Mouse (Mus musculus): ENCODE results near the gene Zfp709.
"Not testable (repeated sequence)": the region's sequence is repeated elsewhere in the genome, so short reads cannot be mapped to it uniquely, and the experiment has no call there.

Zfp709 gene

DNA sequence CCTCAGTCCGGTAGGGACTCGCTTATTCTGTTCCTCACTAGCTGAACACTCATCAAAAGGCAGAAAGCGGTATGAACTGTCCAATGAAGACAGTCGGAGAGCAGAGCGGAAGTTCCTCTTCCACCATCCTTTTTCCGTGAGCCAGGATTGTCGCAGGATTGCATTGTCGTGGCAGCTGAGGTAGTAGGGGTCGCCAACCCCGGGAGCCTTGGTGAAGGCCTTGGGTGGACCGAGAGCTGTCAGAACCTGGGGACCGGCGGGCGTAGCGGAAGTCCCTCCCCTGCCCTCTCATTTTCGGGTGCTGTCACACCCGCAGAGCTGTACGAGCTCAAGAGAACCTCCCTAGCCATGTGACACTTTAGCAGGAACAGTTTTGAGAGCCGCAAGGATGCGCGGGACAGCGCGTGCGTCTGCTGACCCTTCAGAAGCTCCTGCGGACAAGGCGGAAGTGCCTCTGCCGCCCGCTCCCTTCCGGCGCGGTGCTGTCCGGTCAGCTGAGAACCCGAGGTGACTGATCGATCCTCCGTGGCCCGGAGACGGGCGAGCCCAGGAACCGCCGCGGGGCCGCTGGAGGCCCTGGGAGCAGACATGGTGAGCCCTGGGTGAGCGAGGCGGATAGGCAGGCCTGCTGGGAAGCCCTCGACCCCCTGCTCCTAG lies at the start of gene Zfp709:
TSS of gene Zfp709 (plus strand) at position 402 of the 657 bp plus-strand sequence.
- DNase-seq (ENCODE audit: low spot score), result peak; percentile 53

DNA sequence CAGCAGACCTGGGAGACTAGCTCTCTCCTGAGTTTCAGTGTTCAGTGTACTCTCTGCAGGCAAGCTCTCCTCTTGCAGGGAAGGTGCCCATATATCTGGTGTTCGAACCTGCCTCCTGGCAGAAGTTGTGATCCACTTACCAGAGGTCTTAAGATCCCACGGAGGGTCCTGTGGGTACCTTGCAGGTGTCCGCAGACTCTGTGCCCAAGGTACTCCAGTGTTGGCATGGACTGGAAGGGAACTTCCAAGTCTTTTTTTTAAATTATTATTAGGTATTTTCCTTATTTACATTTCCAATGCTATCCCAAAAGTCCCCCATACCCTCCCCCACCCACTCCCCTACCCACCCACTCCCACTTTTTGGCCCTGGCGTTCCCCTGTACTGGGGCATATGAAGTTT lies 43.6 kb upstream of the Zfp709 start:
- not testable (repeated sequence) for DNase-seq (ENCODE audit: low spot score)

DNA sequence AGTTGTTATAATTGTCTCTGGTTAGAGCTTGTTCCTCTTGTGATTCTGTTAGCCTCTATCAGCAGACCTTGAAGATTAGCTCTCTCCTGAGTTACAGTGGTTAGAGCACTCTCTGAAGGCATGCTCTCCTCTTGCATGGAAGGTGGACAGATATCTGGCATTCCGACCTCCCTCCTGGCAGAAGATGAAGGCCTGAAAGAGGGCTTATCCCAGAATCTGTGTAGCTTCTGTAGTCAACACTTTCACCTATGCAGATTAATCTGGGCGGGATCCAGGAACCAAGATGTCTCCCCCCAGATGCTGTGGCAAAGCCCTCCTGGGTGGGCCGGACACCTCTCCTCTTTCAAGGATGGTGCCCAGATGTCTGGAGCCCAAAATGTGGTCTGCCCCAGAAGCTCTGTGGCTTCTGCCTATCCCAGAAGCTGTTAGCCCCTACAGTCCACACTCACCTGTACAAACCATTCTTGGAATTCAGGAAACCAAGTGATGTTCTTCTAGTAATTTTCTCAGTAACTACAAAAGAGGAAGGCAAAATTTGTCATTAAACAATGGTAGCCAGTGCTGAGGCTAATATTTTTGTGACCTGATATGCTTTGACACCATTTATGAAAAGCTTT lies 40.5 kb upstream of the Zfp709 start:
- not testable (repeated sequence) for DNase-seq (ENCODE audit: low spot score)

DNA sequence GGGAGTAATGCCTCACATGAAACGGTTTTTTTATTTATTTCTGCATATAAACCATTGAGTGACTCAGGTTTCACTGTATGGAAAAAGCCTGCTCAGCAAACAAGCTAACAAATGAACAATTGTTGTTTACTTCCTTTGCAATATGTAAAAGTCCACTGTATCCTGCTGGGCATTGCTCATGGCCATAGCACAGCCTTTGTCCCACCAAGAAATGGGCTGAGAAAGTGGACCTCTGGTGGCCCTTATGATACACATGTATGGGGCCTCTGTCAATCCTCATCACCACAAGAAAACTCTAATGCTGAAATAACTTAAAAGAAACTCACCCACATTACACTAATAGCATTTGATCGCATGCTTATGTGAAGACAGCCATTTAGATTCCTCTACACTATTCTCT lies 39.3 kb upstream of the Zfp709 start:
- not testable (repeated sequence) for DNase-seq (ENCODE audit: low spot score)

DNA sequence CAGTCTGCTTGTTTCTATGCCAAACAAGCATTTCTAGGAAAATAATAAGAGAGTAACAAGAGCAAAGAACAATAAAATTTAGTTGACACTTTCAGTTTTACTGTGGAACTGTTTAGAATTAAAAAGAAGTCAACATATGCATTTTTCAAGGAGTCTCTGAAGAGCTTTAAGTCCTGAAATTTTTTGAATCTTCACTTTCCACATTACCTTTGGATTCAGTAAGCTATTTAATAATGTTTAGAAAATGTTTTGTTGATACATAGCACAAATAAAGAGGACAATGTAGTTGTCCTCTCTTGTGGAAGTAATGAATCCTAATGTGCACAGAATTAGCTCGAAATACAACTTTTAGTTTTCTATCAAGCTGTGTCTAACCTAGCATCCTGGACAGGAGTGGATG lies 37.4 kb upstream of the Zfp709 start:
- DNase-seq (ENCODE audit: low spot score), result not testable (repeated sequence)

DNA sequence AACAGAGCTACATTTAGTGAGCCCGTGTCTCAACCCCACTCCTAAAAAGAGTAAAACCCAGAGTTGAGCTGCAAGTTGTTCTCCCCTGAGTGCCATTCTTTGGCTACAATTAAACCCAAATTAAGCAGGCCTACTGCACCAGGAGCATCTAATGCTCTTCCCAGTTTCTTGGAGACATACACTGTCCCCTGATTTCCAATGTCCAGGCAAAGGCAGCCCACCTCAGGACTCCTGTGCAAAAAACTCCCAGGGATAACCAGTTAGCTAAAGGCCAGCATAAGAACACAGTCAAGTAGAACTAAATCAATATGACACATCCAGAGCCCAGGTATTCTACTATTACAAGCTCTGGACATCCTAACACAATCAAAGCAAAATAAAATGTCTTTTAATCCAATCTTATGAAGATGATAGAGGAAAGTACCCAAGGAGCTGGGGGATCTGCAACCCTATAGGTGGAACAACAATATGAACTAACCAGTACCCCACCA lies 35.8 kb upstream of the Zfp709 start:
- DNase-seq (ENCODE audit: low spot score), result not testable (repeated sequence)

DNA sequence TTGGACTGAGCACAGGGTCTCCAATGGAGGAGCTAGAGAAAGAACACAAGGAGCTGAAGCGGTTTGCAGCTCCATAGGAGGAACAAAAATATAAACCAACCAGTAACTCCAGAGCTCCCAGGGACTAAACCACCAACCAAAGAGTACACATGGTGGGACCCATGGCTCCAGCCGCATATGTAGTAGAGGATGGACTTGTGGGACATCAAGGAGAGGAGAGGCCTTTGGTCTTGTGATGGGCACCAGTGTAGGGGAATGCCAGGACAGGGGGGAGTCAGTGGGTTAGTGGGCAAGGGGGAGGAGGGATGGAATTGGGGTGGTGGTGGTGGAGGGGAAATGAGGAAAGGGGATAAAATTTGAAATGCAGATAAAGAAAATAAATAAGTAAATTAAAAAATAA lies 35.1 kb upstream of the Zfp709 start:
- DNase-seq (ENCODE audit: low spot score), result not testable (repeated sequence)

DNA sequence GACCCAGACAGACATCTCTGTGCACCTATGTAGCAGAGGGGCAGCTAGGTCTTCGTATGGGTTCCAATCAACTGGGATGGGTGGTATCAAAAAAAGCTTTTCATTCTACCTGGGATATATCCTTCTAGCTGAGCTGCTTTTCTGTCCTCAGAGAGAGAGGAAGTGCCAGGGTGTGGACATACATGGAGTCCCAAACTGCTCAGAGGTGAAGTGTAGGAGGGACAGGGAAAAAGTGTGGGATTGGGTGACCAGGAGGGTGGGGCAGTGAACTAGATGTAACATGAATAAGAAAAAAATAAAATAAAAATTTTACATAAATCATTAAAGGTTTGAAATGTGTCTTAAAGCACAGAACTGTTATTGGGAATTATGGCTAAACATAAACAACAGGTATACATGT lies 30.8 kb upstream of the Zfp709 start:
- not testable (repeated sequence) for DNase-seq (ENCODE audit: low spot score)

DNA sequence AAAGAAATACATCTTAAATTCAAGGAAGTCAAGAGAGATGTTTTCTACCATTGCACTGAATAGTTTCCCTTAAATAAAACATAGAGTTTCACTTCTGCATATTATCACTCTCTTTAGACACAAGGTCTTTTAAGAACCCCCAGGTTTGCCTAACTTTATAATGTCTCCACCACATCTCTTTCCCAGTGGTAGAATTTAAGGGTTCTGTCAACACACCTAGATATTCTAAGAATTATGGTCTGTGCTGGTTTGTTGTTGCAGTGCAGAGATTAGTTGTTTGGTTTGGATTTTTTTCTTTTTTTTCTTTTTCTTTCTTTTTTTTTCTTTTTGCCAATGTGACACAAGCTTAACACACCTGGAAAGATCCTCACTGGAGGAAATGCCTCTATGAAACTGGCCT lies 28.5 kb upstream of the Zfp709 start:
- DNase-seq (ENCODE audit: low spot score), result not testable (repeated sequence)

DNA sequence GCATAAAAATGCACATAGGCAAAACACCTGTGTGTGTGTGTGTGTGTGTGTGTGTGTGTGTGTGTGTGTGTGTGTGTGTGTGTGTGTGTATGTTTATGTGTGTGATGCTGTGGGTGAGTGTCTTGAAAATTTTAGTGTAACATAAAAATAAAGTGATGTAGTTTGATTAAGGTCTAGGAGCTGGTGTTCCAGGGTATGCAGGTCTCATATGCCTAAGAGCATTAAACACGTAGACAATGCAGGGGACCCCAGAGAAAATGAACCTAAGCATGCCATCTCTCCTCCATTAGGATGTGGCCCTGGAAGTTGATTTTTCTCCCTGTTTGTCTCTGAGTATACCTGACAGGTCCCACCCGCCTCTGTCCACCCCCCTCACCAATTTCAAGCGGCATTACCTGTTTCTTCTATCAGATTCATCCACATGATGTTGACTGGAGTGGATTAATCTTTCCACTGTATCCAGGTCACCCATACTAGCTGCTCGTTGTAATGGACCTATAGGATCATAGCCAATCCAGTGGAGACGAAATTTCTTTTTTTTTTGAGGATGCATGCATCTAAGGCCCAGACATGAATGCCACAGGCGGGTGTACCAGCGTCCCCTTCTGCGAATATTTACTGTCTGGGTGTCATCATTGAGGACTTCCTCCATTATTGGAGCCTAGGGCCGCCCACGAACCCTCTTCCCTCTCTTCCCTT lies 25.0 kb upstream of the Zfp709 start:
- not testable (repeated sequence) for DNase-seq (ENCODE audit: low spot score)

DNA sequence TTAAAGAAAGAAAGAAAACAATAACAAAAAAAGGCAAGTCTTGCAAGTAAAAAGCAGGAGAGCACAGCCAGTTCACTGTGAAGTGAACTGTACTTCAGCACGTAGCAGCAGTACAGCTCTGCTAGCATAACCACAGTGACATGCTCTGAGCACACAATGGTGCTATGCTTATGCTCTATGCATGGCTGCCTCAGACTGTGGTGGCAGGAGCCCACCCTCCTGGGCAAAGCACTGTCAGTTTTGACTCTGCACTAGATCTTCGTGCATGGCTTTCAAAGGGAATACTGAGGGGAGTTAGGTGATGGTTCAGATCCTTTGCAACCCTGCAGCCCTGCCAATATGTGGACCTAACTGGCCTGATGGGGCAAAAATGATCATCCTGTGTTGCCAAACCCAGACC lies 24.5 kb upstream of the Zfp709 start:
- DNase-seq (ENCODE audit: low spot score), result not testable (repeated sequence)

DNA sequence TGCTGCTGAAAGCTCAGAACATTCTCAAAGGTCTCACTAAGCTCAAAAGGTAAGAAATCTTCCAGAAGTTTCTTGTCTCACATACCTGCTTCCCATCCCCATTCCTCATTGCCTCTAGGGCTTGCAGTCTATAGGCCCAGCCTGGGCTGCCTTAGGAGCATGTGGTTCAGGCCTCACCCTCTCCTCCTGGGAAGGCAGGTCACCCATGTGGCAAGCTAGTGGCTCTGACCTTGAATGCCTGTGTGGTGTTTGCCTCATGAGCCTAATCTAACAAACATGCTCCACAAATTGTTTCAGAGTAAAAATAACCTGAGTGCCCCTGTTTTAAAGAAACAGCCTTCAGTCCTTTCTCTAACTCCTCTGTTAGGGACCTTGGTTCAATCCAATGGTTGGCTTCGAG lies 20.3 kb upstream of the Zfp709 start:
- DNase-seq (ENCODE audit: low spot score), result not testable (repeated sequence)

DNA sequence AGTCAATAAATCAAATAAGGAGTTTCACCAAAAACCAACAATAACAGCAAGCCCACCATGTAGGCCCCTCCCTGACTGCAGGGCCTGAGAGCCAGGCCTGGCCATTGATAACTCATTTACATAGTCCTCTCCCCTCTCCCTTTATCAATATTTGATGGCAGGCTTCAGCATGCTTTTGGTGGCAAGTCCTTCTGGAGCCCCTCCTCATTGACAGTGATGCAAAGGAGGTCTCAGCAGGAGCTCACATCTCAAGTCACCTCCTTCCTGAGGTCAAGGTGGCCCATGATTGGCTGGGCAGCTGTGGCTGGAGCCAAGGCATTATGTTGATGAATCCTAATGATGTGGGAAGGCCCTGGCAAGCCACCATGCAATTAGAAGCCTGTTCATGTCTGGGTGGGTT lies 19.8 kb upstream of the Zfp709 start:
- DNase-seq (ENCODE audit: low spot score), result not testable (repeated sequence)

DNA sequence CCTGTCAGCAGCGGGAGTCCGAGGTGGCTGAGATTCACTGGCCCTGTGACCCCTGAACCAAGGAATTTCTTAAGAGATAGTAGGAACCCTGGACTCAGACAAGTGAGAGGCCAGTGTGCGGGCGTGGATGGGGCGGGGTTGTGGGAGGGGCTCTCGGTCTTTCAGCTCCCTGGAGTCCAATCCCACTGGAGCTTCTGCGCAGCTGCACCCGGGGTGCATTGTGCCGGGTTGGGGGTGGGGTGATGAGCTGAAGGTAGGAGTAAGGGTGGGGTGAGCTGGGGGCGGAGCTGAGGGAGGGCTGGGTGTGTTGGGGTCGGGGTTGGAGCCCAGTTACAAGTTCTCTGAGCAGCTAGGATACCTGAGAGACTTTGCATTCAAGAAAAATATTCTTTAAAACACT lies 18.8 kb downstream of the Zfp709 start:
- DNase-seq (ENCODE audit: low spot score), result not testable (repeated sequence)

DNA sequence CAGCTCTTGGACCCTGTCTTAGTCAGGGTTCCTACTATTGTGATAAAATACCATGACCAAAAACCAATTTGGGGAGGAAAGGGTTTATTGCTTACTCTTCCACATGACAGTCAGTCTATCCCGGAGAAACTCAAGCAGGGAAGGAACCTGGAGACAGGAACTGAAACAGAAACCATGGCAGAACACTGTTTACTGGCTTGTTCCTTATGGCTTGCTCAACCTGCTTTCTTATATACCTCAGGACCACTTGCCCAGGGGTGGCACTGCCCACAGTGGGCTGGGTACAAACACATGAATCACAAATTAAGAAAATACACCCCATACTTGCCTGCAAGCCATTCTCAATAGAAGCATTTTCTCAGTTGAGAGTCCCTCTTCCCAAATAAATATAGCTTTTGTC lies 21.3 kb downstream of the Zfp709 start:
- not testable (repeated sequence) for DNase-seq (ENCODE audit: low spot score)

DNA sequence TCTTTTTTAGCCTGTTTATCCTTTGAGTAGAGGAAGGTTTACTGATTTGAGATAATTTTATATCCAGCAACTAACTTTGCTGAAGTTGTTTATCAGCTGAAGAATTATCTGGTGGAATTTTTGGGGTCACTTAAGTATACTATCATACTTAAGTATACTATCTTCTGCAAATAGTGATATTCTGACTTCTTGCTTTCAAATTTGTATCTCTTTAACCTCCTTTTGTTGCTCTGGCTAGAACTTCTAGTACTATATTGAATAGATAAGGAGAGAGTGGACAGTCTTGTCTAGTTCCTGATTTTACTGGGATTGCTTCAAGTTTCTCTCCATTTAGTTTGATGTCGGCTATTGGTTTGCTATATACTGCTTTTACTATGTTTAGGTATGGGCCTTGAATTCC lies 25.0 kb downstream of the Zfp709 start:
- no peak for DNase-seq (ENCODE audit: low spot score)

DNA sequence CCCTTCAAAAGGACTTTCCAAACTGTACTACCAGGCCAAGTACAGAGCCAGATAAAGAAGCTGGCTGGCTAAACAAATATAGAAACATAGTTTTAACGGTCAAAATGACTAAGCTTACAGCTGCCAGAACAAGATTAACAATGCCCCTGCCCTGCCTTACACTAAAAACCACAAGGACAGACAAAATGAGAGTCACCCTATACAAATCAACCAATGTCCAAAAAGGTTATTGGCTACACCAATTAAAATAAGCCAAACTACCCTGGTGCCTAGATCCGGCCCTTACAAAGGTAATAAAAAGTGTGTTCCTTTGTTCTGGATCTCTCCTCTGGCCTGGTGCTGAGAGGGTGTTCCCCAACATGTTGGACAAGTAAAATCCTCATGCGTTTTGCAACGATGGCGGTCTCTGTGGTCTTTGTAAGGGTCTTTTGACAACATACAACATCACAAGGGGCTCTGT lies 26.0 kb downstream of the Zfp709 start:
- DNase-seq (ENCODE audit: low spot score), result no peak

DNA sequence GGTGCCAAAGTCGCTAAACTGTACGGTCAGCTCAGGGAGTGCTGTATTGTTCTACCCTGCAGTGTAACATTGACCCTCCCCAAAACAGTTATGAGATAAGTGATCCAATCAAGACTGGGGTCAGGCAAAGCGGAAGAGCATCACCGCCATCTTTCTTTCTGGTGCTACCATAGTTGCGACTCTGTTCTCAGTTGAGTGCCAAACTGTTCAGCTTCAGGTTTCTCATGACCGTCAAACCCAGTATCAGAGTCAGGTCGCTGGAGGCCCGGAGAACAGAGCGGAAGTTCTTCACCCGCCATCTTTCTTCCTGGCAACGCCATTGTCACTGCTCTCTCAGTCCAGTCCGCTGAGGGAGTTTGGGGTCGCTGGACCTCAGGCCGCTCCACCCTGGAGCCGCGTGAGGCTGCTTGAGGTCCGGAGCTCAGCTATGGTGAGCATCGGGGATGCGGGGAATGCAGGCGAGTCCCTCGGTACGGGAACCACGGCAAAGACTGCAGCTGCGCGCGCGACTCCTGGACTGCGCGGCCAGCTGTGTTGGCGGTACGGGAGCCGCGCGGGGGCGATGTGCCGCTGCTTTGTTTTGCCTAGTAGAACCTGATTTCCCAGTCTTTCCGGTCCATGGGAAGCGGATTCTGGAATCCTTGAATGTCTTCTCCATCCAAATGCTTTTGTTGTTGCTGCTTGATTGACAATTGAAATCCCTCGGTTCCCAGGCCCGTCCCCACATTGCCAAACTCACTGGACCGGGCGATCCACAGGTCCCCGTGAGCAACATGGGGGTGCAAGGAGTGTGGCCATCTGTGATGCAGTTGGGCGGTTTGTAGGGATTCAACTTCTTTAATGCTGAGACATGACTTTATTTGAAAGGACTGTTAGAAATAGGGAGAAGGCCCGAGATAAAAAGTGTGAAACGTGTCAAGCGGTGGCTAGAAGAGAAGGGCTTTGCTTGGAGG lies 26.8 kb downstream of the Zfp709 start, which contains the start of the genes Zfp882 and Zfp617:
TSS of gene Zfp882 (plus strand) at position 300 of the 953 bp plus-strand sequence.
TSS of gene Zfp617 (plus strand) at position 327 of the 953 bp plus-strand sequence.
- DNase-seq (ENCODE audit: low spot score), result peak; percentile 80

DNA sequence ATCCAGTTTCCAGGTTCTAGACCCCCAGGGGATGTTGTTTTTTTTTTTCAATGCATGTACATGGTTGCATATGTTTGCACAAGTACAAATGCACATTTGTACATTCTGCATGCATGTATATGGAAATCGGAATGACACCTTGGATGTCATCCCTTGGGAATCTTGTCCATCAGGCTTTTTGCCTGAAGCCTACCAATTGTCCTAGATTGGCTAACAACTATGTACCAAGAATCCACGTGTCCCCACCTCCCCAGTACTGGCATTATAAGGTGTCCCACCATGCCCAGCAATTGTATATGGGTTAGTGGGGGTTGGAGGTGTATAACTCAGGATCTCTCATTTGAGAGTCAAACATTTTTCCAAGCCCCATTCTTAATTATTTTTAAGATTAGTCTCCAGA lies 30.5 kb downstream of the Zfp709 start:
- DNase-seq (ENCODE audit: low spot score), result no peak

DNA sequence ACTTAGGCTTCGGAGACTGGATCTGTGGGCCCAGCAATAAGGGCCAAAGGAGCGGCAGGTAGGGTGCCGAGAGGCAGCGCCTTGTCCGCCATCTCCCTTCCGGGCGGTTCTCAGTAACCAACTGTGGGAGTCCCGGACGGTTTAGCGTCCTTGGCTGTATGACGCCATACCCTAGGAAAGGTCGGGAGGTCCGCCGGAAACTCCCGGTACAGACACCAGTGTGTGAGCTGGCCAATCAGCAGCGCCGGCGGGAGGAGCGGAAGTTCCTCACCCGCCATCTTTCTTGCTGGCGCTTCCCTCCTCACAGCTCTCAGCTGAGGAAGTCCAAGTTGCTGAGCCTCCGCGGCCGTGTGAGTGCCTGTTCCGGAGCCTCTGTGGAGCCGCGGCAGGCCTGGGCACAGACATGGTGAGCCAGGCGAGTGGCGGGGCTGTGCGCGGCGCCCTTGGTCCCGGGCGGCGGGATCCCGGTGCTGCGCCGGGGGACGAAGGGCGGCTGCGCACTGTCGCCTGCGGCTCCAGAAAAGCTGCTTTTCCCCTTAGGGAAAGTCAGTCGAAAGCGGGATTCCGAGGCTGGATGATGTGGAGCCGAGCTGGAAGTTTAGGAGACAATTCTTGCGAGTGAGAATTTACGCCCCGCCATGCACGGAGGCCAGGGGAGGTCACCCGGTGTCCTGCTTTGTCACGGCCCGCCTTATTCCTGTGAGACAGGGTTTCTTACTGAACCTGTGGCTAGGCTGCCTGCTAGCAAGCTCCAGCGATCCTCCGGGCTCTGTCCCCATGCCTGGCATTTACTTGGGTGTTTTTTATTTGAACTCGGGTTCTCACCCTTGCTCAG lies 41.0 kb downstream of the Zfp709 start:
- DNase-seq (ENCODE audit: low spot score), result peak; percentile 84

DNA sequence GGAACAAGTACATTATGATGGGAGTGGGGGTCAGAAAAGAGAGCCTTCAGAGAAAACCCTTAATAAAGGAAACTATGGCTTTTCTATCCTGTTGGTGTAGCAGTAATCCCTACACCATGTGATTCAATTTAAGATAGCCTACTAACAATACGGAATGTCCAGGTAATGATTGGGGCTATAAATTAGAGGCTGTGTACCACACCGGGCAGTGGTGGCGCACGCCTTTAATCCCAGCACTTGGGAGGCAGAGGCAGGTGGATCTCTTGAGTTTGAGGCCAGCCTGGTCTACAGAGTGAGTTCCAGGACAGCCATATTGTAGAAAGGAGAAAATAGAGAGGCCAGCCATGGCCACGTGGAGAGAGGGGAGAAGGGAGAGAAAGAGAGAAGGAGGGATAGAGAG lies 44.0 kb downstream of the Zfp709 start:
- DNase-seq (ENCODE audit: low spot score), result no peak

Data from urinary bladder, postnatal 25 days (tissue).